In the genomic region with DNA sequence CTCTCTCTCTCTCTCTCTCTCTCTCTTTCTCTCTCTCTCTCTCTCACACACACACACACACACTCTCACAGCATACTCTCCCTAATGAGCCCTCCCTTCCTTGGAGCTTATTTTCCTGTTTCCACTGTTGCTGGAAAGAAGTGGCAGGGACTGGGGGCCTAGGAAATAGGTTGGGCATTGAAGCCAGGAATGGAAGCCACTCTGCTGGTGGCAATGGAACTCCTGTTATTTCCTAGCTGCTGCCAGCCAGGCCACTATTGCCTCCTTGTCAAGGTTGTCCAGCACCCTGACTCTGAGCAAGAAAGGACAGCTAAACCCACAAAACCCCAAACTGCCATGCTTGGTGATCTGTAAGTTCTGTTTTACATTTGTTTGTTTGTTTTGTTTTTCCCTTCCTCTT, we compare ENCODE assay signal across 17 mouse cellular contexts. TPM values are rescaled to one million over a fixed set of nuclear protein-coding genes. Genes with fewer than 3 reads are reported as not detected.
DNase-seq lines count a peak whose midpoint lies in the region; ATAC-seq lines count a peak whose summit lies in the region.
"Had no signal": no experiment of that assay in that cellular context is flagged by ENCODE, and none has a peak within 500 bp of the region (broad histone marks: within the 10 kb centered on the region; RNA-seq: fewer than 3 reads in every experiment).

No protein-coding gene starts in this region.

- DNase-seq in adrenal gland, postnatal 10 days: peak; percentile 18
- DNase-seq in adrenal gland, postnatal 25 days: no peak
- DNase-seq in cerebellum, postnatal 36 days: peak; percentile 21 to 30
- DNase-seq in heart, postnatal 10 days: peak; percentile 30 to 40
- DNase-seq in heart, adult 9 months (ENCODE audit: low spot score in 2 of 2): no peak
- peak; percentile 80 for DNase-seq in 416B (ENCODE audit: low read depth)
- DNase-seq: gastrocnemius, postnatal 10 days; kidney, postnatal 36 days; lung, adult 18-20 months; lung, postnatal 10 days; right cerebral cortex, postnatal 14 days had no signal

- intact Hi-C loops in heart, postnatal 10 days (cut with DNase I): no loop called here

- ATAC-seq in cerebellum, adult (ENCODE audit: insufficient number of reproducible peaks, low FRiP score, low TSS enrichment): no peak
- ATAC-seq in megakaryocyte-erythroid progenitor cell, adult 5-6 weeks (replicated peaks; ENCODE audit: low FRiP score, low TSS enrichment, poor library complexity, severe bottlenecking): no peak
- ATAC-seq: hindbrain, postnatal 0 days; intestine, embryonic 16.5 days; liver, embryonic 12.5 days; midbrain, embryonic 13.5 days had no signal

RNA-seq across cellular contexts. Expression of gene Mkln1, which starts 15.0 kb away (rescaled TPM):
- total RNA-seq in adrenal gland, postnatal 10 days (2021): 100 to 1,000 TPM; 168 to 186 TPM
- 182 and 190 TPM in 2 replicates for total RNA-seq in adrenal gland, postnatal 25 days (2021)
- 100 to 1,000 TPM; 194 to 206 TPM for total RNA-seq in heart, postnatal 10 days (2021)
- 130 and 141 TPM in 2 replicates for total RNA-seq in megakaryocyte-erythroid progenitor cell, adult 5-6 weeks (2014; fragmentation: Nextera tagmentation)
- 186 and 215 TPM in 2 replicates for total RNA-seq in megakaryocyte-erythroid progenitor cell, adult 5-6 weeks (2017)

Comparison
In these comparisons a context has a peak if more than half of its experiments do, and no peak if none do; other contexts are left out.
1. DNase-seq: peak in adrenal gland, postnatal 10 days (single experiment), cerebellum, postnatal 36 days (2 of 2), heart, postnatal 10 days (2 of 2) and 416B (single experiment); none in adrenal gland, postnatal 25 days (single experiment) and heart, adult 9 months (0 of 2).